Mouse (Mus musculus): ENCODE measurements around the gene Dnaaf2.
A peak's percentile ranks its signal among the peaks of the same experiment; 100 is the strongest.
"Not testable (repeated sequence)": the region's sequence is repeated elsewhere in the genome, so short reads cannot be mapped to it uniquely, and the experiment has no call there.

Dnaaf2 gene

DNA sequence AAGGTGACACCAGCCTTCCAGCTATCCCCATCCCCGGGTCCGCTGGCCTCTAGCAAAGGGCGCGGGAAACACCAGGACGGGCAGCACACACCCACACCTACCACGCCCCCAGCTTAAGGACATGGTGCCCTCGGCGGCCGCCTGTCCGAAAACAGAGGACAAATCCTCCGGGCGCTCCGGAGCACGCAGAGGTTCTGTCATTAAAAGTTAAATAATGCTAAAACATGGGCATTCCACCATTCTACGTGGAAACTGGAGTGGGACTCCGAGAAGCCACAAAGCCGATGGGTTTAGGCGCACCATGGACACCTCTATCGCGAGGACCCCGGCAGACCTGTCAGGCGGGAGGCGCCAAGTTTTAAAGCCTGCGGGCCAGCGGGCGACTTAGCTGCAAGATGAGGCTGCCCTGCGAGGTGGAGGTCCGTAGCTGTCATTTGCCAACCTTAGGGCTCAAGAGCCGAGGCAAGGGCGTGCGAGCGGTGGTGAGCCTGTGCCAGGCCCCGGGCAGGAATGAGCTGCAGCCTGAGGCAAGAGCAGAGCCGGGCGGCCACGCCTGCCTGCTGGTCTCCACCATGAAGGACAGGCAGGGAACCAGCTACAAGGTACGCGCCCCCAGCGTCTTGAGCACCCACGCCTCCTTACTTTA is 29.6 kb downstream of the Dnaaf2 start, which contains the start of gene Lrr1:
Lrr1 (plus strand) TSS at position 354 of the 646 bp plus-strand sequence.
- ATAC-seq (ENCODE audit: insufficient number of reproducible peaks, low FRiP score, low TSS enrichment): peak; percentile 89

DNA sequence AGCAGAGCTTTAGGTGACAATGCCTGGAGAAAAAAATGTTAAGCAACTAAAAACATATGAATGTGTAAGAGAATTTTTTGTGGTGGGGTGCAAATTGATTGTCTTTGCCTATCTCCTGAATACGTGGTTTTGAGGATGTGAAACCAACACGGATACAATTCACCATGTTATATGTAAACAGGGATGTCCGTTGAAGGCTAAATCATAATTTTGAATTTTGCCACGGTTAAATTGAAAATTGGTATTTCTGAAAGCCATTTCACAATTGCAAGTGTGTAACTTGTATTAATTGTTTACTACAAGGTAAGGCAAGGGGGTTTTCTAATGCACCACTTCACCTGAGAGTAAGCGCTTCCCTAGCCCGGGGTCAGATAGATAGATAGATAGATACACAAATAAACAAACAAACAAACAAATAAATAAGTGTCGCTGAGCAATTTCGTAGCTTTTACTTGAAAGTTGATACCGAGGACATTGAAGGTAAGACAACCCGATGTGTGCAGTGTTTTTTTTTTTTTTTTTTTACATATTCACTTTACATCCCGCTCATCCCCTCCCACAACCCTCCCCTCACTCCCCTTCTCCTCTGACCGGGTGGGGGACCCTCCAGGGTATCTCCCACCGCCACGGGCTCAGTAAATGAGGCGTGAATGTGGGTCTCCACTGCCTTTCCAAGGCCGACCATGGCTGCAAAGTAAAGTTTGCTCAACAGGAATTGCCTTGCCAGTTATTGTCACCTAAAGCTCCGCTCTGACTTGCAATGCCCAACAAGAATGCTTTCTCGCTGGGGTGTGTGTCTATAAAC is 30.4 kb downstream of the Dnaaf2 start:
- no peak for ATAC-seq (ENCODE audit: insufficient number of reproducible peaks, low FRiP score, low TSS enrichment)

DNA sequence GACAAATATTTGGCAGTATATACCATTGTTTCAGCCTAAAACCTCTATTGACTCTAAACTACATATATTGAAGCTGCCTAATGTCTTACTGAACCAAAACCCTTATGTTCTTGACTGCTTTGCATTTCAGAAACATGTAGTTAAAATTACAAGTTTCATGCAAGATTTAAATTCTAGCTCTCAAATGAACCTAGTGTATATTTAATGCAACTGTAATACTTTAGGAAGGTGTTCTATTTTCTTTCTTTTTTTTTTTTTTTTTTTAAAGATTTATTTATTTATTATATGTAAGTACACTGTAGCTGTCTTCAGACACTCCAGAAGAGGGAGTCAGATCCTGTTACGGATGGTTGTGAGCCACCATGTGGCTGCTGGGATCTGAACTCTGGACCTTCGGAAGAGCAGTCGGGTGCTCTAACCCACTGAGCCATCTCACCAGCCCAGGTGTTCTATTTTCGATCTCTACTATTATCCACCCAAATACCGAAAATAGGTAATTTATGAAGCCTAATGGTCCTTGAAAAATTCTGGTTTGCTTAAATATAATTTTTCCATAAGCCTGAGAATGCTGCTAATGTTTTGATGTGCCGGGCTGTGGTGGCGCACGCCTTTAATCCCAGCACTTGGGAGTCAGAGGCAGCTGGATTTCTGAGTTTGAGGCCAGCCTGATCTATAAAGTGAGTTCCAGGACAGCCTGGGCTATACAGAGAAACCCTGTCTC is 31.2 kb downstream of the Dnaaf2 start:
- not testable (repeated sequence) for ATAC-seq (ENCODE audit: insufficient number of reproducible peaks, low FRiP score, low TSS enrichment)

DNA sequence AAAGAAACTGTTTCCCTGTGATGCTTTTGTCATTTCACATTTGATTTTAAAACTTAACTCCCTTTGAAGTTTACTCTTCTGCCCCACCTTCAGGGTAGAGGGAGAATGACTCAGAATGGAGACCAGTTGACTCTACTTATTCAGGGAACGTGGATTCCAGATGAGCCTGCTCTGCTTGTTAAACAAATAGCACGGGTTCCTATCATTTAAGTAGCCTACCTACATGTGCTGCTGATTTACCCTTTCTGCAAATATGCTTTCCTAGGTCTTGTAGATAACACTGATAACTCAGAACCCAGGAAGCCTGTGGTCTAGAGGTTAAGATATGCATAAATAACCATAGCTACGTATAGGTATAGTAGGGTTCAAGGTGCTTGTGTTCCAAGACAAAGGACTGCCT is 33.3 kb downstream of the Dnaaf2 start:
- no peak for ATAC-seq (ENCODE audit: insufficient number of reproducible peaks, low FRiP score, low TSS enrichment)

DNA sequence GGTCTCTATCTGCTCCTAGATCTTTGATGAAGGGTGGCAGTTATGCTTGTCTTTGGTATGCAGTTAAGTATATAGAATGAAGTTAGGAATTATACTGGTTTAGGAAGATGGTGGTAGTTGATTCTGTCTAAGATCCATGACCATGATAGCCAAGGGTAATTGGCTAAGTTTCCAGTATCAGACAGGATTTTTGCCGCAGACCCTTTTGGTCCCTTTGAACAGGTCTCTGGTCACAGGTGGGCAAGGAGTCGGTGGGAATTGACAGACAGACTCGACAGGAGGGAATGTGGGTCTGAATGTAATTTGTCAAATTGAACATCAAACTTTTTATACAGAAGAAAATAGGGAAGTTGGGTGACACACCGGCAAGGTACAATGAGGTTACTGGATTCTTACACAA is 34.6 kb downstream of the Dnaaf2 start:
- ATAC-seq (ENCODE audit: insufficient number of reproducible peaks, low FRiP score, low TSS enrichment): not testable (repeated sequence)

DNA sequence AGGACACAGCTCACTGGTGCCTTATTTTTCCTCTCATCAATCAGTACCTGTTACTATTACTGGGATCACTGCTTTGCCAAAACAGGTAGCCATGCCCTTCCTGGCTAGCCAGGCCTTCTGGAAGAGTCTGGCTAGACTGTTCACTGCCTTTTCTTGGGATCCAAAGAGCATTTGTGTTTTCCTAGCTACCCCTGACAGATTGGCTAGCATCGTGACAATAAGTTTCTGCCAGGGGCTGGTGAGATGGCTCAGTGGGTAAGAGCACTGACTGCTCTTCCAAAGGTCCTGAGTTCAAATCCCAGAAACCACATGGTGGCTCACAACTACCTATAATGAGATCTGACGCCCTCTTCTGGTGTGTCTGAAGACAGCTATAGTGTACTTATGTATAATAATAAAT is 37.6 kb downstream of the Dnaaf2 start:
- not testable (repeated sequence) for ATAC-seq (ENCODE audit: insufficient number of reproducible peaks, low FRiP score, low TSS enrichment)

DNA sequence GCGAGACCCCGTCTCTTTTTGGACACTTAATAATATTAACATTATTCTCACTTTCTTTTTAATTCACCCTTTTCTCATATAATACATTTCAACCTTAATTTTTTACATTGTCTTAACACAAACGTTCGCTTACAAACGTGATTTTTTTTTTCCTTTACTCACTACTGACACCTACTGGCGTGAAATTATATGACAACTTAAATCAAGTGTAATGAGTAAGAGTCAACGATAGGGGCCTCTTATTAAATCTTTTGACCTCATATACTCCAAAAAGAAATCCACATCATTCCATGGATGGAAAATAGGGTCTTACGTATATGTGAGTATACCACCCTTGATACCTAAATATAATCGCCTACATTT is 38.7 kb downstream of the Dnaaf2 start:
- 0 out of 2 replicates have a peak, but pooled peaks have one; percentile 28 for ATAC-seq (ENCODE audit: insufficient number of reproducible peaks, low FRiP score, low TSS enrichment)

DNA sequence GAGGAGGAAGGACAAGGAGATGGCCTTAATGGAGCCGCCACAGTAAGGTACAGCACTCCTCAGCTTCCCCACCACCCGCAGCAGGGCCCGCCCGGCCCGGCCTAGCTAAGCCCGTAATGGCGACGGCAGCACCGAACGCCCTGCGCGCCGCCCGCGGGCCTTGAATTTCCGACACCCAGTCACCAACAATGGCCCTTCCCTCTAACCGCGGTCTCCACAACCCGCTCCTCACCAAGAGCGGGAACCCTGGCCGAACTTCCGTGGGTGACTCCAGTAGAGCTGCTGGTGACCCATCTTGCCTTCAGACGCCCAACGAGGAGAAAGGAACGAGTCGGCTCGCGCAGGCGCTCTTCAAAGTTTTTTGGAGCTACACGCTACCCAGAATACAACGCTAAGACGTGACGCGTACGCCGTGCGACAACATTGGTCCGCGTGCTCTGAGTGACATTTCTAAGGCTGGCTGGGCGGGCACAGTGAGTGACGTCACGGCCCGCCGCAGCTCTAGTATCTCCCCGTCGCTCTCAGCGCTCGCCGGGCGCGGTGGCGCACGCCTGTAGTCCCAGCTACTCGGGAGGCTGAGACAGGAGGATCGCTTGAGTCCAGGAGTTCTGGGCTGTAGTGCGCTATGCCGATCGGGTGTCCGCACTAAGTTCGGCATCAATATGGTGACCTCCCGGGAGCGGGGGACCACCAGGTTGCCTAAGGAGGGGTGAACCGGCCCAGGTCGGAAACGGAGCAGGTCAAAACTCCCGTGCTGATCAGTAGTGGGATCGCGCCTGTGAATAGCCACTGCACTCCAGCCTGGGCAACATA is 39.3 kb downstream of the Dnaaf2 start, which contains the start of gene Rps29:
Rps29 (minus strand) TSS at position 422 of the 813 bp plus-strand sequence.
- ATAC-seq (ENCODE audit: insufficient number of reproducible peaks, low FRiP score, low TSS enrichment): peak; percentile 98

DNA sequence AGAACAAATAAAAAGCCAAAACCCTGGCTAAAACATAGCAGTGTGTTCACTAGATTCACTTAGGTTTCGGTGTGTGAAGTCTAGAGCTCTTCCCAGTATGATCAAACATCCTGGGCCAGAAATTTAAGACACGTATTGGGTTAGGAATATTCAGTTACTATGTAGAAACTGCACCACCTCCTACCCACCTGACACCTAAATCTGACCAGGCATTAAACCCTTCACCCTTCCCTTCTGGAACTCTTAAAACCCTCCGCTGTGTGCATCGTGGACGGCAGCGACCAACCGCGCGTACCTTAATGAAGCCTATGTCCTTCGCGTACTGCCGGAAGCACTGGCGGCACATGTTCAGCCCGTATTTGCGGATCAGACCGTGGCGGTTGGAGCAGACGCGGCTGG is 39.9 kb downstream of the Dnaaf2 start:
- 0 out of 2 replicates have a peak, but pooled peaks have one; percentile 8 for ATAC-seq (ENCODE audit: insufficient number of reproducible peaks, low FRiP score, low TSS enrichment)

DNA sequence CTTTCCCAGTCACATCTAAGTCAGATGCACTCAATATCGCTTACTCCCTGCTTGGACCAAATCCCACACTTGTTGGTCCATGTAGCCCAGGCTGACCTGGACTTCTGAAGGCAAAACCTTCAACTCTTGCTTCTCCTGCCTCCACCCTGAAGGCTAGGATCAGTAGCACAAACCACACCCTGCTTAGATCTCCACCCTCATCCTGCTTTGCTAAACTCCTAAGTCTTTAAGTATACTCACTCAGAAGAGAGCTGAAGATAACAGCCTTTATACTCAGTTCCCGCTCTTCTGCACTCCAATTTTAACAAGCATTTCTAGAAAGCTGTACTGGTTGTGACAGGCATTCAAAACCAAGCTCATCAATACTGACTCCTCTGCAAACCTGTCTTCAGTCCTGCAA is 41.1 kb downstream of the Dnaaf2 start:
- no peak for ATAC-seq (ENCODE audit: insufficient number of reproducible peaks, low FRiP score, low TSS enrichment)

DNA sequence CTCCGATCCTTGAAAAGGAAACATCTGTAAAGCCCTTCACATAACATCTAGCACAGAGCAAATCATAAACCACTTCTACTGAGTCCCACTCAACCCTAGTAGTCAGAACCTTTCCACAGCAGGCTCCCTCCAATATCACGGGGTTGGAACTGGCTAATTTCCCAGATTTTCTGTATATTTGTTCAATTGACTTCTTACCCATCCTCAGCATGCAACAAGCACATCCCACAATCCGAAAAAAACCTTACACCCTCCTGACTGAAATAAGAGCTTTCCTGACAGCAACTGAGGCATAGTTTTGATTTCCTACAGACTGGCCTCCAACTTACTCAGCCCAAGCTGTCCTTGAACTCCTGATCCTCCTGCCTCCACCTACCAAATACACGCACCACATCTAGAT is 41.8 kb downstream of the Dnaaf2 start:
- ATAC-seq (ENCODE audit: insufficient number of reproducible peaks, low FRiP score, low TSS enrichment): no peak

DNA sequence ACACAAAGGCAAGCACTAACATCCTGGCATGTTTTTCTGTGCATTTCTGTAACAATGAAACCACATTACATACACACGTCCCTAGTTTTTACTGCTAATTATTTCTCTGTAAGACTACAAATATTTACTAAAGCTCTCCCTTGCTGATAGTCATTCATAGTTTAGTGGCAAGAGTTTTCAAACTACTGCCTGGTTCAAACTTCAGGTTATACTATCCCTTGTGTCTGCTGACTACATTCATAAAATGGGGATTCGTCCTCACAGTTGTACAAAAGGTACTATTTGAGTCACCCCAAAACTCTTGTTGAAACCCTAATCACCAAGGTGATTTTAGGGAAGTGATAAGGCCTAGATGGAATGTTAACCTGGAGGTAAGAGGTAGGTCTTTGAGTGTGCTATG is 42.3 kb downstream of the Dnaaf2 start:
- no peak for ATAC-seq (ENCODE audit: insufficient number of reproducible peaks, low FRiP score, low TSS enrichment)

DNA sequence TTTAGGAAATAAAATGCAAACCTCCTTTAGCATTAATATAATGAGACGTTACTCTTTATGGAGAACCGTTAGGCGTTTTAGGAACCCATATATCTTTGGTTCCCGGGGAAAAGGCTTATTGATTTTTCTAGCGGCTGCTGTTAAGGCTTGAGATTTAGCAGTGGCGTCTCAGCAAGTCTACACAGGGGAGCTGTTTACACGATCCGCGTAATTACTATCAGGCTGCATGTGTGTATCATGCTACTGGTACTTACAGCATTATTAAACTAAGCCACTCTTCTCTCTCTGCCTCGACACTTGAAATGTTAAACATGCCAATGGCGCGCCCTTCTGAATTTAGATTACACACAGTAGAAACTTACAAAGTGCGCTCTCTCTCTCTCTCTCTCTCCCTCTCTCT is 48.2 kb downstream of the Dnaaf2 start:
- ATAC-seq (ENCODE audit: insufficient number of reproducible peaks, low FRiP score, low TSS enrichment): no peak

DNA sequence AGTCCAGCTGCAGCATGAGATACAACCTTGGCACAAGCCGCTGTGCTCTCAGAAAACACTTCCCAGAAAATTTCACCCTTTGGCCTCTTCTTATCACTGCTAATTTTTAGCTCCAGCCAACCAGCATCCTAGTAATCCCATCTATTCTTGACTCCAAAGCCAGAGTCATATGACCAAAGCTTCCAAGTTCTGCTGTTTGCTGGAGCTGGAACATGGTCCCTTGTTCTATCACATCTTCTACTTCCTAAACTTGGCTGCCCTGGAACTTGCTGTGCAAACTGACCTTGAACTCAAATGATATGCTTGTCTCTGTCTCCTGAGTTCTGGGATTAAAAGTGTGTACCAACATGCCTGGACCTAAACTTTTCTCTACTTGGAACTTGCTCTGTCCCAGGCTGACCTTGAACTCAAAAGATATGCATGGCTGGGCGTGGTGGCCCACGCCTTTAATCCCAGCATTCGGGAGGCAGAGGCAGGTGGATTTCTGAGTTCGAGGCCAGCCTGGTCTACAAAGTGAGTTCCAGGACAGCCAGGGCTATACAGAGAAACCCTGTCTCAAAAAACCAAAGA is 51.0 kb downstream of the Dnaaf2 start:
- no peak for ATAC-seq (ENCODE audit: insufficient number of reproducible peaks, low FRiP score, low TSS enrichment)

DNA sequence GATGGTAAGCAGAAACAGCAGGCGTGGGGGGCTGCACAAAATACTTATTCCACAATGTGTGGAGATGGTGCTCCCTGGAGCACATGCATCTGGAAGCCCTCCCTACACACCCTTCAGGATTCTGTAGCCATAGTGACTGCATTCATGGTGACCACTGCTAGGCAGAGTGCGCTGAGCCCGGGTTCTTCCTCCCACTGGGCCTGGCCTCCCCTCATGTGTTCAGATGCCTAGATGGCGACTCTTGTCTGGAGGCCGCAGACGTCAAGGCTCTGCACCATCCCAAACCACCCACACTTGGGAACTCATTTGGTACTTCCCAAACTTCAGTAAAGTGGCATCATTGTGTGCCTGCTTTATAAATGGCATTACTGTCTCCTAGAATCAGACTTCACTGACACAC is 54.8 kb downstream of the Dnaaf2 start:
- no peak for ATAC-seq (ENCODE audit: insufficient number of reproducible peaks, low FRiP score, low TSS enrichment)

DNA sequence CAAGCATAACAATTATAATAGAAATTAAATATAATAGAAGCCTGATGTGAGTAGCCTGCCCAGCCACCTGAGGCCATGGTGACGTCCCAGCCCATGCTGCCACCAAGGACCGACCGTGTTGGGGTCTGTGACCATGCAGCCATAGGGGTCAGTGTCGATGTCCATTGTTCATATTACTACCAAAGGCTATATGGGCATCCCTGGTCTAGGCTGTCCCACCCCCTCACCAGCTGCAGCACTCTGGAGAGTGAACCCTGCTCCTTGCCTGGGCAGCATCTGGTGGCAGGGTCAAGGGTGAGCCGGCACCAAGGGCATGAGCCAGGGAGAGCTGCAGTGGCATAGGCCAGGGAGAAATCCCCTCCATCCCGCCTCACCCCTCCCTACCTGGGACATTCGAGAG is 58.4 kb downstream of the Dnaaf2 start:
- no peak for ATAC-seq (ENCODE audit: insufficient number of reproducible peaks, low FRiP score, low TSS enrichment)

DNA sequence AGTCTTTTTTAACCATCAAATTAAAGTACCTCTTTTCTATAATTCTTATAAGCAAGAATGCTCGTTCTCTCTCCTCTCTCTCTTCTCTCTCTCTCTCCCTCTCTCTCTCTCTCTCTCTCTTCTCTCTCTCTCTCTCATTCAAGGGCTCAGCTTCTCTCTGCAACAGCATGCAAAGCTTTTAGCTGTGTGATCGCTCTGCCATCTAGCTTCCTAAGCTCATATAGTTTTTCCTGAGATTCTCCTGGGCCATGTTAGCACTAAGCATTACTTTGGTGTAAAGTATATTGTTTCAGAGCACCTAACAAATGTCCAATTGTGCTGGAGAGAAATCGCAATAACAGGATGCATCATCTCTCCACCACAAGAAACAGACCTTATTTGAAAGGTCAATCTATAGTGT is 59.0 kb downstream of the Dnaaf2 start:
- ATAC-seq (ENCODE audit: insufficient number of reproducible peaks, low FRiP score, low TSS enrichment): no peak
